Mouse (Mus musculus): ENCODE results near the gene Olfr1269.

The Olfr1269 gene

GRCm38 (mm10) chr2:90121312-90121711 is at the start of gene Olfr1269:
Olfr1269 (minus strand) TSS chr2:90121412.
- in situ Hi-C loops (cut with MboI; ENCODE audit: low sequenced_read_pairs): no loop called here

DNA sequence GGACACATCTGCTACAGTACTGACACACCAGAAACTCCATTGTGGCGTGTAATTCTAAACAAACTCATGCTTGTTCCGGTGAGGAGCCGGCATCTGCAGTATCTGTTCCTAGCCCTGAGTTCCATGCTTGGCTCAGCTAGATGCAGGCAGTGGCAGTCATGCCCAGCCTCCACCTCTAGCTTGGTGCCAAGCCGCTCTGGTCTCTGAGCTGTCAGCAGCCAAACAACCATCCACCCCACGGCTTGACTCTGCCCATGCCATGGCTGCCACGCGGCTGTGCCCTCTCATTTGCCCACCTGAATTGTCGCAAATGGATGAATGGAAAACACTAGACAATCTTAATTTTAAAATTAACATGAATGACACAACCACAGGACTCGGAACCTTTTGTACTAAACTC is 32.7 kb upstream of the Olfr1269 start:
- in situ Hi-C loops (cut with MboI; ENCODE audit: low sequenced_read_pairs): no loop called here

- in situ Hi-C loops (cut with MboI; ENCODE audit: low sequenced_read_pairs): no loop called here
Measured at GRCm38 (mm10) chr2:90152991-90153390, 31.8 kb upstream of the Olfr1269 start, which contains the start of gene Olfr1270. Olfr1270 (minus strand) TSS chr2:90153091.

GRCm38 (mm10) chr2:90142196-90142595 is 21.0 kb upstream of the Olfr1269 start, which contains the start of gene Olfr32:
Olfr32 (minus strand) TSS chr2:90142296.
- in situ Hi-C loops (cut with MboI; ENCODE audit: low sequenced_read_pairs): no loop called here

DNA sequence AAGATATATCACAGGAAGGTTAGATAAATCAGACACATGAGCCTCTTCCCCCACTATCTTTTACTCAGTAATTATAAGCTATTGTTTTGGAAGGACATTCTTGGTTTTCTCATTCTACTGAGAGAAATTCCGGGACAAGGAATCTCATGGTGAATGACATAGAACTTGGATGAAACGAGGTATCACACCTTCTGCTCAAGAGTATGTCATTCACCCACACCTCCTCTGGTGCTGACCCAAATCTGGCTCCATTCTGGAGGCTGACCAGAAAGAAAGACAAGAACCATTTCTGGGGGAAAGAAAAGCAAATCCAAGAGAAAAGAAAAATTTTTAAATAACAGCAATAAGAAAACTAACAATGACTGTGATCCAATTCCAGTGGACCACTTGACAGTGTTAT is 51.1 kb downstream of the Olfr1269 start:
- in situ Hi-C loops (cut with MboI; ENCODE audit: low sequenced_read_pairs): no loop called here
